Mouse (Mus musculus) cerebellum, adult 2 months (tissue): ENCODE measurements around the gene Scn9a. TPM values are rescaled to one million over a fixed set of nuclear protein-coding genes. Genes with fewer than 3 reads are reported as not detected.

ENCODE experiments used
- DNase-seq, 2 experiments: peaks; one replicate each; pipeline ENCODE4 v3.0.0; 2021
- H3K27ac ChIP-seq: fragments of 200-500 bp; 2 replicates; pipeline ENCODE4 v1.5.1; 2012; ENCODE audit warnings: low read length, control low read depth, inconsistent platforms; ENCODE audit not compliant: insufficient read depth
- H3K27me3 ChIP-seq: fragments of 200-500 bp; 2 replicates; pipeline ENCODE4 v1.6.1; 2012; ENCODE audit warnings: inconsistent platforms, mild to moderate bottlenecking, low read length, moderate library complexity; ENCODE audit not compliant: control insufficient read depth, insufficient read depth
- H3K4me1 ChIP-seq: fragments of 200-500 bp; 2 replicates; pipeline ENCODE4 v1.6.1; 2011; ENCODE audit warnings: low read length; ENCODE audit not compliant: control insufficient read depth, insufficient read depth
- H3K4me3 ChIP-seq: fragments of 200-500 bp; replicated peaks from 2 replicates; pipeline ENCODE3; 2011; ENCODE audit warnings: mild to moderate bottlenecking, low read depth, low read length, control low read depth; ENCODE audit not compliant: insufficient read depth
- CTCF ChIP-seq: fragments of 200-500 bp; IDR thresholded peaks from 2 replicates; pipeline ENCODE4 v1.5.1; 2011; ENCODE audit warnings: low read depth, mild to moderate bottlenecking, control low read depth, low read length, moderate library complexity, borderline replicate concordance; ENCODE audit not compliant: insufficient read depth
- POLR2A ChIP-seq: fragments of 200-500 bp; IDR thresholded peaks from 2 replicates; pipeline ENCODE4 v1.6.1; 2011; ENCODE audit warnings: low read length, control low read depth, borderline replicate concordance; ENCODE audit not compliant: insufficient read depth
- WGBS: fragments of 180-500 bp; shearing (Covaris S2); methylation state at CpG from one replicate; pipeline ENCODE4 v1.1.7; 2018; 5-methylcytosine and 5-hydroxymethylcytosine counted together
- polyA plus RNA-seq: library from polyadenylated mRNA; depleted of rRNA; stranded (reverse); fragments of >200 nt; gene quantifications from 2 replicates; pipeline ENCODE4 v1.2.3, GENCODE M21; 2012; rRNA removed

The Scn9a gene
- polyA plus RNA-seq, 1 experiment, result 0.72 TPM

DNA sequence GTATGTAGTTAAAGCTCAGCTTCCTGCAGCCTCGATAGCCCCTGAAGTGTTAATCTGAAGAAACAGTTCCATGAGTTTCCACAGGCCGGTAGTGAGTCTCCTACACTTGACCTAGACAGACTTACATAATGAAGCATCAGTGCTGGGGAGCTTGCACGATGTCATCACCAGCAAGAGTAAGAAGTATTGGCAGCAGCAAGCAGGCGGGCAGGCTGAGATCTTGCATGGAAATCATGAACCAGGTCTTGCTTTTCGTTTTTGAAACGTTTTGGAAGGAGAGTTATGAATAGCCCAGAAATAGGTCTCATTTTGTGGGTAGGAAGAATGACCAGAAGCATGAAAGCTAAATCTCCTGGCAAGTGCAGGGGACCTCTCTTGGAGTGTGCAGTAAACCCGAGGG, 194.1 kb downstream of the Scn9a start, which contains the start of gene Scn1a:
Scn1a (minus strand) TSS at position 130 of the 400 bp plus-strand sequence.
- Histone ChIP-seq H3K4me1 (no peaks in the 10 kb centered on the region), H3K27ac (peak within 1 kb of the TSS; percentile 83)

DNA sequence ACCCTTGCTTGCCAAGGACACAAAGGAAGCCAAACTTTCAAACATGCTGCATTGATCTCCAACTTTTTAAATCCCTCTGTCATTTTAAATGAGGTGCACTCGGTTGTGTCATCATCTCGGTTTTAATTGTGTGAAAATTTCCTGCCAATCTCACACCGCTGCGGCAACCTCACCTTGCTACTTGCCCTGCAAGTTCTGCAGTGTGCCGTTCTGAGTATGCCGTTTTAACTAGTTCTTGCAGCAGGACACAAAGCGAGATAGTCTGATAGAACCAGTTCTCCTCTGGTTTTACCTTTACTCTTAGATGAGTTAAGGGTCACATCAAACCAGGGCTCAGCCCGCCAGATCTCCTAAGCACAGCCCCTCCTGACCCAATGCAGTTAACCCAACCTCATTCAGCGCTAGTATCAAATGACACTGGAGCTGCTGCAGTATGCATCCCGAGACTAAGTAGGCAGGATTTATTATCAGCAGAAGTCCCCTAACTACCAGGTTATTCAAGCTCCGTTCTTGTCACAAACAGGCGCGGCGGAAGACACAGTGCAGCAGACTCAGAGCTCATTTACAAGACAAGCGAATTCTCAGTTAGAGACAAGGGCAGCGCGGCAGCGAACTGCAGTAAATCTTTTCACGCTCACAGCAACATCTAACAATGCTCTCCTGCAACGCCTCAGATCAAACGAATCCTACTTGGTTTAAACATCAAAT, 194.8 kb downstream of the Scn9a start:
- peak overlapping the region; percentile 8 for H3K27ac ChIP-seq
- WGBS, result 8% methylated on average over 21 of the region's 21 CpGs

More for the DNA sequence above, 194.1 kb downstream of the Scn9a start, which contains the start of gene Scn1a:
- WGBS, result 8% methylated on average over 7 of the region's 7 CpGs
- TF ChIP-seq POLR2A (peak; percentile 54; the same call in 1 of the 2 replicates), CTCF (no peak)
- Histone ChIP-seq H3K27me3 (no peaks in the 10 kb centered on the region), H3K4me3 (peak within 1 kb of the TSS; percentile 68)
- DNase-seq, result peak; percentile 75 to 79

DNA sequence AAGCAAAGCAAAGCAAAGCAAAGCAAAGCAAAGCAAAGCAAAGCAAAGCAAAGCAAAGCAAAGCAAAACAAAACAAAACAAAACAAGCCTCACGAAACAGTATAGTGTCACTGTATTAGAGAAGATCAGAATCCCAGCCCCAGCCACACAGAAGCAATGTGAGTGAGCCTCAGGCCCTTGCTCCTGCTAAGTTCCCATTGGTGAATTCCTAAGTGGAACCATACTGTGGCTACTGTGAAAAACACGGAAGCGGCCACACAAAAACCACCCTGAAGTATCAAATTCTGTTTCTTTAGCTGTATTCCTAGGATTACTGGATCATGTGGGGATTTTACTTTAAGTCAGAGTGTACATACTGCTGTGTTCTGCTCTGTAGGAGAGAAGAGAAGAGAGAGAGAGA, 198.5 kb downstream of the Scn9a start:
- WGBS, result 59% methylated on average over 3 of the region's 3 CpGs
- no peak for TF ChIP-seq CTCF
- no peak for TF ChIP-seq POLR2A
- H3K27me3 ChIP-seq, result no peaks in the 10 kb centered on the region
- H3K27ac ChIP-seq, result no peak overlapping the region
- no peak for DNase-seq
- no peak overlapping the region for H3K4me3 ChIP-seq
- H3K4me1 ChIP-seq, result no peaks in the 10 kb centered on the region

More for the DNA sequence above, 194.8 kb downstream of the Scn9a start:
- DNase-seq, result peak; percentile 58 to 70
- no peaks in the 10 kb centered on the region for H3K4me1 ChIP-seq
- no peaks in the 10 kb centered on the region for H3K27me3 ChIP-seq
- peak overlapping the region; percentile 68 for H3K4me3 ChIP-seq
- no peak for TF ChIP-seq CTCF
- TF ChIP-seq POLR2A, result peak; percentile 42; the same call in 1 of the 2 replicates

Other genes starting within 250 kb of the Scn9a start
- gene Scn1a, start 194.1 kb downstream of the Scn9a start, polyA plus RNA-seq, result 92.9 and 97.9 TPM in 2 replicates
- gene Scn7a, start 150.0 kb upstream of the Scn9a start, polyA plus RNA-seq, result 0.38 and 0.43 TPM in 2 replicates